Mouse (Mus musculus) heart, adult 9 months (tissue): Measurements from ENCODE around the gene Ccdc27.
A peak's percentile ranks its signal among the peaks of the same experiment; 100 is the strongest.

Source experiments
- DNase-seq, 2 experiments: peaks; one replicate each; pipeline ENCODE4 v3.0.0; 2022; ENCODE audit warnings: low spot score in 2 of 2

Ccdc27 gene

DNA sequence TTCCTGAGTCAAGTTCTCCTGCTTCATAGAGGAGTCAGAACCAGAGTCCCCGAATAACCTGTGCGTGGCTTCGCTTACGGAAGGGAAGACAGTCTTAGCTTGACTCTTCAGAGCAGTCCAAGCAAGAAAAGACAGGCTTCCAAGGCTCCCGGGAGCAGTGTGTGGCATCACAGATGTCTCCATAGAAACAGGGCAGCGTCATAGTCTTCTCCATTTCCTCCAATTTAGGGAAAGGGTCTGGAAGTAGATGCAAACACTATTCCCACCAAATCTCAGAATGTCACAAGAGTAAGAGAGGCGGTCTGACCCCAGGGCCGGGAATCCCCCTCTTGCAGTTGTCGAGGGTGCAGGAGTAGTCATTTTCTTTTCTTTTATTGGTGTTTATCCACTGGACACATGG is at the start of gene Ccdc27:
Gene Ccdc27 (minus strand): TSS at position 101 of the 400 bp plus-strand sequence.
- DNase-seq = no peak

DNA sequence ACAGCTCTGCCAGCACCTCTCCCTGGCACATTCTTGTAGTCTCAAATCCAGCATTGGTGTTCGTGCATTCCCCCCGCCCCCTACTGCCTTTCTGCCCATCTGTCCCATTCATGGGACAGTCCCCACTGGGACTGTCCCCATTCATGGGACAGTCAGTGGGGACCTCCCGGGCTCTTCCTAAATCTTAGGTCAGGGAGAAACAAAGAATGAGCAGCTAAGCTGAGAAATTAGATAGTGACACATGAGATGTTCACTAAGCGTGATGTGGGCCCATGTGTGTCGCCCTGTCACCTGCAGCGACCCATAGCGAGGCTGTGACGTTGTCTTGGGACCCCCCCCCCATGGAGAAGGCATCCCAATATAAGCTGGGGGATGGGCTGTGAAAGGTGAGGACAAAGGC is 48.9 kb upstream of the Ccdc27 start:
- DNase-seq = no peak

DNA sequence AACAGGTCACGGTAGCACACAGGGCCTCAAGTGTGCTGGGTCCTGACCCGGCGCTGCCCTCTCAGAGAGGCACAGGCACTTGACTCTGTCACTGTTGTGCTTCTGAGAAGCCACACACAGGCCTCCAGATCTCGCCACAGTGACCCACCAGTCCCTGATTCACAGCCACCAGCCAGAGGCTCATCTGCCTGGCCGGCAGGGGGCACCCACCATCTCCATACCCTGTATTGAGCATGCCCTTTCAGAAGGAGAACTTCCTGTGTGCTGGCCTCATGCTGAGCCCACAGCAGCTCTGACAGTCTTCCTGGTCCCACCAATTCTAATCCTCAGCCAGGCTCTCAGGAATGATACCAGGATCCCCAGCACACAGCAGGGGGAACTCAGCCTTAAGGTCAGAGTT is 46.7 kb upstream of the Ccdc27 start:
- DNase-seq = no peak

DNA sequence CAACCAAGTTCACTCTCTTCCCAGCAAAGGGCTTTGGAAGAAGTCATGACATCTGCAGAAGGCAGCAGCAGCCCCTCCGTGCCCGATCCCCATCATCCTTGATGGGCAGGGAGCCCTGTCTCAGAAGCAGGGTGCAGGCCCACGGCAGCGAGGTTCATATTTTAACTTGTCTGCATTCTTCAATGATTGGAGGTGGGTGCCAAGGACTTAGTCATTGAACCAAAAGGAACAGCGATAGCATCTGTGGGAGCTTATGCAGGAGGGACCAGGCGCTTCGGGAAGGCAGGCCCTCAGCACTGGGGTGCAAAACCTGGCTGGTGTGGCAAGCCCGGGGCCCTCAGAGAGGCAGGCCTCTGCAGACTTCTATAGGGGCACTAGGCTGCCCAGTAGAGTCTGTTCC is 44.0 kb upstream of the Ccdc27 start:
- DNase-seq = no peak

DNA sequence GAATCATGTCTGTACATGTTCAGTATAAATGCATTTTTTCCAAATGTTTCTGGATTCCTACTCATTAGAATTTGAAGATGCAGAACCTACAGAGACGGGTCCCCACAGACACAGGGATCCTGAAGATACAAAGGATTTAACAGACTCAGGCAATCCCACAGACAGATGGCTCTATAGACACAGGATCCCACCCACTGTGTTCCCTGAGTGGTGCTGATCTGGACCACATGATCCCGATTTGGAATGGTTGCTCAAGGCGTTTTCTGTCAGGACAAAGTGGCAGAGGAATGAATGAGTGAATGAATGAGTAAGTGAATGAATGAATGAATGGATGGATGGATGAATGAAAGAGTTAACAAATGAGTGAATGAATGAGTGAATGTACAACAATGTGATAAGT is 43.4 kb upstream of the Ccdc27 start:
- no peak for DNase-seq

DNA sequence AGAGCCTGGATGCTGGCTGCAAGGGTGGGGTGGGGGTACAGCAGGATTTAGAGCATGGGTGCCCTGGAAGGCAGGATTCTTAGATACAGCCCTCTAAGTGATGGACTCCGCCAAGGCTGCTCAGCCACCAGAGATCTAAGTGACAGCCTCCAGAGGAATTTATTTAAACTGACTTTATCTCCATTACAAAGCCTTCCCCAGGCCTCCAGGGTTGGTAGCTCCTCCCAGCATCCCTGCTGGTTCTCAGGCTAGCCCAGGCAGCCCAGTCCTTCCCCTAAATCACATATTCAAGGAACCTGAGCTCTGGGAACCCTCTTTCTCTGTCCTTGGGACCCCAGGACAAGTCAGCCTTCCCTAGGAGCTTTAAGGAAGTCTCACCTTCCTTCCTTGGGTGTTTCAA is 39.5 kb upstream of the Ccdc27 start:
- no peak for DNase-seq

DNA sequence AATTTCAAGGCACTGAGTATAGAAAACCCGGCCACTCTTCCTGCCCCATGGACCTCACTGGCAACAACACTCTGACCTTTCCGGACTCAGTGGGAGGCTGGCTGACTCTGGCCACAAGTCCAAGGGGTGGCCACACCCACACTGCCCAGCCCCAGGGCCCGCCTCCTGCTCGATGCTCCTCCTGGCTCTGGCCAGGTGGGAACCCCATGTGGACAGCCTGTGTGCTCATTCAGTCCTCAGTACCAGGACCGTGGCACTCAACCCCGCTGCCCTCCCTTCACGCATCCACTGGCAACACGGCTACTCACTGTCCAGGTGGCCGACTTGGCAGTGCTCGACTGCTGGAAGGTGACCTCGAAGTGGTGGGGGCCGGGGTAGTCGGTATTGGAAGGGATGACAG is 38.5 kb upstream of the Ccdc27 start:
- DNase-seq = no peak

DNA sequence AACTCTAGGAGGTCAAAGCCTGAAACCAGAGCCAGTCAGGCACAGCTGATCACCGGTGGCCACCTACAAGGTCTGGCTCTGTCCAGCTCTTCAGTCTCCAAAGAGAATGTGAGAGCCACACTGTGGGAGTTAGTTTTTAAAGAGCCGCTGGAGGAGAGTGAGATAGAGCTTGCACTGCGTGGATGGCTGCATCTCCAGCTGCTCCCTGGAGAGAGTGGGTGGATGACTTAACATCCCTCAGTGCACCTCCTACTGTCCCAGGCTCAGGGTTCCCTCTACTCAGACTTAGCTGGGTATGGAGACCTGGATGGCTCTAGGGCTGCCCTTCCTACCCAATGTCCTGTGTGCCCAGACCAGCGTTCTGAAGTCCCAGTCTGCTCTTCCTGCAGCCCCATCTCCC is 37.7 kb upstream of the Ccdc27 start:
- no peak for DNase-seq

DNA sequence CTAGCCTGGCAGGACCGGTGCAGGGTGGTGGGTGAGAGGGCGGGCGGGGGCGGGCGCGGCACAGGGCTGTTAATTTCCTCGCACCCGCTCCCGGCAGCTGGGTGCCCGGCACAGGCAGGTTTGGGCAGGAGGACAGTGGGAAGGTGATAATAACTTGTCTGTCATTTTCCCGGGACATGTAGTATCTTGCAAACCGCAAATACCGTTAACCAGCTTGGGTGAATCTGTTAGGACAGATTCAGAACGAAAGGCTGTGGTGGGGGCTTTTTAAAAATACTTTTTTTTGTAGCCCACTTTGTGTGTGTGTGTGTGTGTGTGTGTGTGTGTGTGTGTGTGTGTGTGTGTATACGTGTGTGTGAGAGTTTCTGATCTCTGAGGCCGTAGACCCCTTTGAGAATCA is 29.5 kb upstream of the Ccdc27 start:
- no peak for DNase-seq

DNA sequence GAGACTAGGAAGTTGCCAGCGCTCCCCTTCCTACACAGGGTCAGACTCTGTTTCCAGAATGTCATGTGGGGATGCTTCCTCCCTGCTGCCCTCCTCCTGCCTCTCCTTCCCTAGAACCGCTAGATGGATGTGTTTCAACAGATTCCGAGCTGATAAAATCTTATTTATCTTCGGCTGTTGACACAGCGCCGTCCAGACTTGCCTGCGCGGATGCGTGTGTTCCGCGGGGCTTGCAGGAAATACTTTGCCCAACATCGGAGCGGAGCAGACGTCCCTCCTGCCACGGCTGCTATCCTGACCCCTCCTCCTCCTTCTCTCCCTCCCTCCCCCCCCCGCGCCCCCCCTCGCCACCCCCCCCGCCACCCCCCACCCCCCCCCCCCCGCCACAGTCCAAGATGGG is 29.0 kb upstream of the Ccdc27 start:
- DNase-seq = no peak

DNA sequence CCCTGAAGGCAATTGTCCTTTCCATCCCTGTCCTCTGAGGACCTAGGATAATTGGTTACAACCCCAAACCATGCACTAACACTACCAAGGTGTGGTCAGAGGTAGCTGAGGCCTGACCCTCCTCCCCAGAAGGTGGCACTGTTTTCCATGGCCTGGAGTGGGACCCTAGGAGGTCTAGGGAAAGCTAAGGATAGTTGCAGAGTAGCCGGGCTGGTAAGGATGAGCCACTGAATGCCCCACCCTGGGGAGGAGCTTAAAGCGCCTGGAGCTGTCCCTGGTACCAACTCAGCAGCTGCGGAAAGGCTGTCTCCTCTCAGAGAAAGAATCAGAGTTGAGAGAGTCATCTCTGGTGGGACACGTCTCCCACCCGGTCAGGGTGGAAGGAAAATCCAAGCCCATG is 28.4 kb upstream of the Ccdc27 start:
- DNase-seq = no peak

DNA sequence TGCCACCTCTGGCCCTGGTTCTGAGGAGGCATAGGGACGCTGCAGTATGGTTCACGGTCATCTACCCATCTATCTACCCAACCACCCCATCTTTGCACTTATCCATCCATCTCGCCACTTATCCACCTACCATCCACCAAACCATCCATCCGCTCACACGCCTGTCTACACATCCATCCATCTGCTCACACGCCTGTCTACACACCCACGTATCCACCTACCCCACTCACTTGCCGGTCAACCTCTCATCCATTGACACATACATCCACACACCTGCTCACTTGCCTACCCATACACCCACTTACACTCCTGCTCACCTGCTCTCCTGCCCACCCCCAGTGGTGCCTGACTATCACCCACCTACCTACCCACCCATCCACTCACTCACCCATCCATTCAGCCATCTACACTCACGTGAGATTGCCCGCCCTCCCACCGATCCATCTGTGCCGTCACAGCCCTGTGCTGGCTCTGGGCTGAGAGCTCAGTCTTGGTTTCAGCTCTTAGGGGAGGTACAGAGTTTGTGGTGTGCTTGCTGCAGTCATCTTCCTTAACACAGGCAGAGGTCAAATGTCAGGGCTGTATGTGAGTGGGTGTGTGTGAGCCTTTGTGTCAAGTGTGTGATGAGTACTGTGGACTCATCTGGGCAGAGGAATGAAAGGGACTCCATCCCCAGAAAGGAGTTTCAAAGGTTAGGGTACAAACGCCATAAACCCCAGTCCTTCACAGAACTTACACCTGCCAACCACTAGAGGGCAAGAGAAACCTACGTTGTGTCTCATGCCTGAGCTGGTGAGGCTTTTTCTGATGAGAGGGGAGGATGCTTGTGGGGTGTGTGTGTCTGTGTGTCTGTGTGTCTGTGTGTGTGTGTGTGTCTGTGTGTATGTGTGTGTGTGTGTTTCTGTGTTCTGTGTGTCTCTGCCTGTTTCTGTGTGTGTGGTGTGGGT is 22.6 kb upstream of the Ccdc27 start:
- peak in 1 of 2 experiments; percentile 12 for DNase-seq

DNA sequence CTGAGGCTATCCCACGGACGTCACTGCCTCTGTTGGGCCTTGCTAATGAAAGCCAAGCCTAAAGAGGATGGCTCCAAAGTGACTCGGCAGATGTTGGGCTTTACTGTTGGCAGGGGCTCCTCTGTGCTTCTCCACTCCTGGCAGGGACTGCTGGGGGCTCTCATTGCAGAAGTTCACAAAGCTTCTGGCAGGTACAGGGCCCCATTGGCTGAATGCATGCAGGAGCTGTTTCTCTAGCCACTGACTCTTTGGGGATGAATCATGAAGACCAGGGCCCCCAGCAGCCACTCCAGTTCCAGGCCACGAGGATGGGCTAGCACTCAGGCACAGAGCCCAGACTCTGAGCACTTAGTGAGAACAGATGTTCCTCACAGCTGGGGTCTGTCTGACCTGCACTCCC is 15.2 kb upstream of the Ccdc27 start:
- peak; percentile 9 to 10 for DNase-seq

DNA sequence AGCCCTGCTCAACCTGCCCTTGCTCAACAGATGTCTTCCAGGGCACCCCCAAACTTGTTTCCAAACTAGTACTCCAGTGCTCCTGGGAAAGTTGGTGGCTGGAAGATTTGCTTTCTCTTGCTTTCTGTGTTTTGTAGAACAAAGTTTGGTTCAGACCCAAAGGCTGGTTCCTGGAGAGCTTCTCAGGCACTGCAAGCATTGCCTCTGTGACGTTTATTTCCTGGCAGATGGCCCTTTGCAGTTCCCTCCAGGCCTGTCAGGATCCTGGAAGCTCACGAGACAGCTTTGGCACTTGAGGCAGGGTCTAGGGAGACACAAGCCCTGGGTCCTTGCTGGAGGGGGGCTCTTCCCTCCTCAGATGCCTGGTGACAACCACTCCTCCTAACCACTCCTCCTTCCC is 14.2 kb upstream of the Ccdc27 start:
- DNase-seq = peak; percentile 18 to 28

DNA sequence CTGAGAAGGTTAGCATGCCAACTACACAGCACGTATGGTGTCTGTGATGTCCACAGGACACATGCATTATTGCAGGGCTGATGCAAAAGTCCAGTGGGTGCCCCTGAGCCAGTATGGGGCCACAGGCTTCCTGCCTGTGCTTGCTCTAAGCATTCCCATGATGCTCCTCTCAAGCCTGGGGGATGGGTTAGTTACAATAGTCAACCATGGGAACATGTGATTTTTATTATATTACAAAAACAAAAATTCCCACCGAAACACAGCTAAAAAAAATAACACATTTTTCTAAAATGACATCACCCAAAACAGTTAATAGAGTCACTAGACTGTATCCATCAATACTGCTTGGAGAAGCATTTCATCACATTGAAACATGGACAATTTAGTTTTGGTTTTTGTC is 13.6 kb upstream of the Ccdc27 start:
- DNase-seq = no peak

DNA sequence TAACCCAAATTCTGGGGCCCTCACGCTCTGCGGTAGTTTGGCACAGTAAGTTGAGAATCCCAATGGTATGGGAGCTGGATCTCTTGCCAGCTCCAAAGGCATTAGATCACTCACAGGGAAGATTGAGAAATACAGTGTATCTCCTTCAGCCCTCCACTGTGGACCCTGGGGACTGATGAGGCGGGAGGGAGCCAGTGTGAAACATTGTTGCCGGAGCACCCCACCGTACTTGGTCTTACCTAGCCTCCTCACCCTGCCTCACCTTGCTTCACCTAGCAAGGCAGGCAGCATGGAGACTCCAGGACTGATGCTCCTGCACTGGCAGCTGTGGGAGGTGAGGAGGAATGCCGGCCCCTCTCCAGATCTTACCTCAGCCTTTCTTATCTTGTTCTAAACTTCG is 13.0 kb upstream of the Ccdc27 start:
- peak; percentile 21 to 25 for DNase-seq

DNA sequence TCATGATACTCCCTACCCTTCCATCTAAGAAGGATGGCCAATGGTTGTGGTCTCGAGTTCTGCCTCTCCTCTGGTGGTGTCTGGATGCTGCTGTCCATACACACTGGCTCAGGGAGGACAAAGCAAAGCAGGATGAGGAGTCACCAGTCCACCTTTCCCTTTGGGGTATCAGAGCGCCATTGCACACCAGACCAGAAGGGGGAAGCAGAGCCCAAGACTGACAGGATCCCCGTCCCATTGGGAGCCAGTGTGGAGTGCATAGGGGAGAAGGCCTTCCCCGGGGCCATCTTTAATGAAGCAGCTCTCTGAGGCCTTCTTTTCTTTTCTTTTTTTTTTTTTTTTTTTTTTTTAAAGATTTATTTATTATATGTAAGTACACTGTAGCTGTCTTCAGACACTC is 10.6 kb upstream of the Ccdc27 start:
- no peak for DNase-seq

DNA sequence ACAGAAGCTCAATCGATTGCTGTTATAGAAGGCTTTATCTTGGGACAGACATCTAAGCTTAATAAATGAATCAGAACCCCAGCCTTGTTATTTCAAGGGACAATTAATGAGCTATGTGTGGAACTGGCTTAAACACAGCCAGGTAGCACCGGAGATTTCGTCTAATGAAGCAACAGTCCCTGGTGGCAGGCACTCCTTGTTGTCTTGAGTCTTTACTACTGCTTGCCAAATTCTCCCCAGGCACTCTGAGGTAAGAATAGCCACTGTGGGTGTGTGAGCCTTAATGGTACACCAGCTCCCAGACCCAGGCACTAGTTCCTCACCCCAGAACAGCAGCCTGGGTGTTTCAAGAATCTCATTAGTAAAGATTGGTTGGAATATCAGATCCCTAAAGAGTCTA is 8.9 kb upstream of the Ccdc27 start:
- DNase-seq = no peak

DNA sequence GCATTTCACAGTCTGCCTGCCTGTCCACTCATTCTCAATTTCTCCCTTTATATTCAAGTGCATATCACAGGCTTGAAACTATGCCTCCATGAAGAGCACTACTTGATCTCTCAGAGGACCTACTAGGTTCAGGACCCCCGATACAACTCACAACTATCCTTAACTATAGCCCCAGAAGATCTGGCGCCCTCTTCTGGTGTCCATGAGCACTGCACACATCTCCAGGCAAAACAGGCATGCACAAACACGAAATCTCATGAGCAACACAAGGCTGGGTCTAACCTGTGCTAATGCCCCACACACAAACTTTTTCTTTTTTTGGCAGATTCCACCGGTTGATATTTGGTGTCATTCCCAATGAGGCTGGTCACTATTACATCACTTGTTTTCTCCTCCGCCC is 3.4 kb upstream of the Ccdc27 start:
- DNase-seq = no peak

DNA sequence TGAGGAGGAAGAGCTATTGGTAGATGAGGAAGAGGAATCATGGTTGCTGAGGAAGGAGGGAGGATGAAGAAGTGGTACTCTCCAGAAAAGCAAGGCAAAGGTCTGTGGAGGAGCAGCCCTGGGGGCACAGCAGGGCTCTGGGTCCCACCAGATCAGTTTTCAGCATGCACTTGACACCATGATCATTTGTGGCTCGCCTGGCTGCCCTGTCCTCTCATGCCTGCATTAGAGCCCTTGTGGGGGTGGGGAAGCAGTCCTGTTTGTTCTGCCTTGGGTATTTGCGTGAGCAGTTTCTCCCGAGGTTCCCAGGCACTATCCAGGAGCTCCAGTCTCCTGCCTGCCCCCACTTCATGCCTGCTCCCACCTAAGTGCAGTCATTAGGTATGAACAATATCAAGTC is 5.4 kb downstream of the Ccdc27 start:
- DNase-seq = no peak

DNA sequence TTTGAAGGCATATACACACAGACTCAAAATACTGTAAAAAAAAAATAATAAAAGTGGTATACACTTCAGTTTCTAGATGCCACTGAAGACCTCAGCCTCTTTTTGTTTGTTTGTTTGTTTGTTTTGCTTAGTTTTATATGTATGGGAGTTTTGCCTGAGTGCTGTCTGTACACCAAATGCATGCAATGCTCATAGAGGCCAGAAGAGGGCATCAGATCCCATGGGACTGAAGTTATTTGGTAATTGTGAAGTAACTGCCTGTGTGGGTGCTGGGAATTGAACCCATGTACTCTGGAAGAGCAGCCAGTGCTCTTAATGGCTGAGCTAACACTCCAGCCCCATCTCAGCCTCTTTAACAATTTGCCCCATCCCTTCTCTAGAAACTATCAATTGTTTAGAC is 13.8 kb downstream of the Ccdc27 start:
- no peak for DNase-seq

DNA sequence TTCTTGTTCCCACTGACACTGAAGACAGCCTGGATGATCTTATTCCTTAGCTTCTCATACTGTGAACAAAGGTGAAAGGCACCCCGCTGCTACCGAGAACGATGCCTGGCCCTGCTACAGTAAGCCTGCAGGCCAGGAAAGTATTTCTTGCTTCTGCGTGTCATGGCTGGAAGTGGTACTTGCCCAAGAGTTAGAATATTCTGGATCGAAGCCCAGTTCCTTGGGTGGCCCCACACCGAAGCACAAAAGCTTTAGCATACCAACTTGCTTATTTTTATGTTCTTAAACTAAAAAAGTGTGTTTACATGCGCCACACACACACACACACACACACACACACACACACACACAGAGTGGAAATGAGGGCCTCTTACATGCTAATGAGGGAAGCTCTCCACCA is 14.4 kb downstream of the Ccdc27 start:
- DNase-seq = no peak

DNA sequence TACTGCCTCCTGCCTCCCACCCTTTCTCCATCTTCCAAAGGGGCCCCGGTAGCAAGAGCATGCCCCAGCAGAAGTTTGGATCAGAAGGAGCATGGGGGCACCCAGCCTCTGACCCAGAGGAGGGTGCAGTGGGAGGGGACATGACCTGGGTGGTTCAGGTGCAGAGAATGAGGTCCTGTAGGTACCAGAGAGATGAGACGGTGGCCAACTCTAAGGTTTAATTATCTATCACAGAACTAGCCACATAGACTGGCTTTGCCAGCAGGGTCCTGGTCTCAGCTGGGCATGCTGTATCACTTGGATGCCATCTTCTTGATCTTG is 16.1 kb downstream of the Ccdc27 start:
- DNase-seq = no peak
